Mouse (Mus musculus): ENCODE measurements around the gene Kctd21.

DNA sequence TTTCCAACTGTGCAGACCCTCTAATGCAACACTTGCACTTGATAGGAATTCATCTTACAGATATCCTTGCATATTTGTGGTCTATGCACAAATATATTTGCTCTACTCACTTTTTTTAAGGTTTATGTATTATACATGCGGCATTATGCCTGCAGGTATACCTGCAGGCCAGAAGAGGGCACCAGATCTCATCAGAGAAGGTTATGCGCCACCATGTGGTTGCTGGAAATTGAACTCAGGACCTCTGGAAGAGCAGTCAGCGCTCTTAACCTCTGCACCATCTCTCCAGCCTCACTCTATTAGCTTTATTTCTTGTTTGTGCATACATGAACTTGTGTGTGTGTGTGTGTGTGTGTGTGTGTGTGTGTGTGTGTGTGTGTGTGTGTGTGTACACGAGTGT, 29.3 kb downstream of the Kctd21 start:
- TF ChIP-seq CTCF (IDR thresholded peaks at IDR 0.05; ENCODE audit: low read depth, low read length) (peak; percentile 68), GATA2 (IDR thresholded peaks at IDR 0.05; ENCODE audit: borderline replicate concordance, low read depth, low read length) (no peak)

Data from G1E (cell line).